Mouse (Mus musculus): ENCODE measurements around the gene Atp6v1e2.

DNA sequence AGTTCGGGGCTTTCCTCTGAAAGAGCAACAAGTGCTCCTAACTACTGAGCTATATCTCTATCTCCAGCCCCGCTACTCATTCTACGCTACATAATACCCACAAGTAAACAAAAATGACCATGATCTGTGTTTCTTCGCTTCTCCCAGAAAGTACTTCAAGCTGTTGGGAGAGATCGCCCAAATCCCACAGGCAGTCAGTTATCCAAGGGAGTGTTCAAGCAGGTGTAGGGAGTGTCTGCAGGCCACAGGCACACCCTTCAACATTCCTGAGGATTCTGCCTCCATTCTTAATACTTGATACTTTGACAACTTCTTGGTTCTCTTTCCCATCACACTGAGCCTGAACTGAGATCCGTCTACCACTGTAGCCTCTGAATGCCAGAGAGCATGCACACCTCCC is 4.5 kb downstream of the Atp6v1e2 start:
- TF ChIP-seq CTCF (IDR thresholded peaks at IDR 0.05; ENCODE audit: low read depth) (no peak), EP300 (optimal IDR thresholded peaks at IDR 0.05) (no peak)
